Mouse (Mus musculus): Measurements from ENCODE around the gene Tmem163. TPM values are rescaled to one million over a fixed set of nuclear protein-coding genes. Genes with fewer than 3 reads are reported as not detected.

Gene Tmem163
- total and polyA plus RNA-seq, 3 experiments = 4.5 to 10.0 (median 8.1) TPM

DNA sequence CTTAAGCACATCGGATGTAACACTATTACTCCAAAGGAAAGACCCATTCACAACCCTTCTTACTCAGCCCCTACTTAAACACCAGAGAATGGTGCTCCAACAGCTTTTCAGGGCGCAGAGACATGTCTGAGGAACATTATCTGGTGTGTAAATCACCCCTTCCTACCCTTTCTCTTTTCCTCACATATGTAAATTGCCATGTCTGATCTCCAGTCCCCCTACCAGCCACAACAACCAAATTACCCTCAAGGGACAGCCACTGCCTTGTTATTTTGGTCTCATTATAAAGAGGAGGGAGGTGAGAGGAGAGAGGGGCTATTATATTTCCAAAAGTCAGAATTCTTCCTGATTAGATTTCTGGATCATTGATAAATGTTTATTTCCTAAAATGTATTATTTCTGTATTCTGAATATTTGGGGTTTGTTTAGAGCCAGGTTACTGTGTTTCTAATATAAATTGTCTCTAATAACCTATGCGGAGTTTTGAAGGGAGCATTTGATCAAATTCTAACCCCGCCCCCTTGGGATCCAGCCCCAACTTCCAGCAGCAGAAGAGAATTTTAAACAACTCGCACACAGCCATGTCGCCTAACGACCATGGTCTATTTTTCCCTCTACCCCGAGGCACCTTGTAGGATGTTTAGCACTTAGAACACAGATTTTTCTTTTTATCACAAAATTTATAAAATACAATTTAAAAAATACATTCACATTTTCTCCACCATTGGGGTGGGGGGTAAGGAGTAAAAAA is 12.1 kb downstream of the Tmem163 start:
- no peak overlapping the region for H3K4me3 ChIP-seq (replicated peaks in 1 of 3; ENCODE audit: low read depth in 2 of 3, low read length in 2 of 3, poor library complexity in 1 of 3)
- H3K36me3 ChIP-seq (replicated peaks in 1 of 2; ENCODE audit: control insufficient read depth in 1 of 2, insufficient read depth in 1 of 2, low read length in 1 of 2) = peaks cover 0 to 58% of the 10 kb centered on the region in 2 experiments
- TF ChIP-seq MEF2A (IDR thresholded peaks at IDR 0.05; ENCODE audit: borderline replicate concordance, low read depth, low read length) = 0 out of 2 replicates have a peak, but pooled peaks have one; percentile 44
- TF ChIP-seq ETS1 (conservative IDR thresholded peaks at IDR 0.05; ENCODE audit: low read depth, low read length) = 0 out of 2 replicates have a peak, but pooled peaks have one; percentile 17
- TF ChIP-seq ELF1 (IDR thresholded peaks at IDR 0.05; ENCODE audit: low read depth, low read length) = no peak
- TF ChIP-seq RAD21 (IDR thresholded peaks at IDR 0.05; ENCODE audit: low read depth, low read length) = no peak

DNA sequence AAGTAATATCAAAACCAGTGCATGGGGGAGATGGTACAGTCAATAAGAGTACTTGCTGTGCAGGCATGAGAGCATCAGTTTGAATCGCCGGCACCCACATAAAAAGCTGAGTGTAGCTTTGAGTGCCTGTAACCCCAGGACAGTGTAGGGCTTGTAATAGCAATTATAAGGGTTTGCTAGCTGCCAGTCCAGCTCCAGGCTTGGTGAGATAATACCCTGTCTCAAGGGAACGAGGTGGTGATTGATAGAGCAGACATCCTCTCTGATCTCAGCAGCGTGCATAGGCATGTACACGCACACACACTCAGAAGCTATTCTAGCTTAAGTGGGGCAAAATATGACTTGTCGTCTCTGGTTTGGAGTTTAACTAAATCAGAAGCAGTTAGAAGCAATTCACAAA is 13.1 kb downstream of the Tmem163 start:
- Histone ChIP-seq H3K36me3 (replicated peaks in 1 of 2; ENCODE audit: control insufficient read depth in 1 of 2, insufficient read depth in 1 of 2, low read length in 1 of 2) (peaks cover 0 to 52% of the 10 kb centered on the region in 2 experiments), H3K4me2 (ENCODE audit: insufficient read depth, low read depth, poor library complexity, severe bottlenecking) (no peak overlapping the region), H3K9ac (ENCODE audit: insufficient read depth, low read depth) (no peak overlapping the region), H3K27ac (ENCODE audit: insufficient read depth, low read depth) (no peak overlapping the region), H3K9me3 (replicated peaks; ENCODE audit: low read length) (peaks cover 14% of the 10 kb centered on the region), H3K4me3 (replicated peaks in 1 of 3; ENCODE audit: low read depth in 2 of 3, low read length in 2 of 3, poor library complexity in 1 of 3) (no peak overlapping the region), H3K4me1 (ENCODE audit: control insufficient read depth in 1 of 2, insufficient read depth in 2 of 2) (peaks cover 17 to 74% of the 10 kb centered on the region in 2 experiments), H3K27me3 (replicated peaks) (no peaks in the 10 kb centered on the region), H3K79me2 (replicated peaks; ENCODE audit: control insufficient read depth, extremely low read depth, insufficient read depth, poor library complexity, severe bottlenecking) (no peaks in the 10 kb centered on the region)
- peak; percentile 40 for DNase-seq (ENCODE audit: extremely low read depth)
- dilution Hi-C loops (cut with MboI; ENCODE audit: extremely low pct_ligation_motif_present, extremely low pct_unique_long_range_greater_than_20kb, low sequenced_read_pairs) (no loop called here), in situ Hi-C loops (cut with MboI; ENCODE audit: low pct_ligation_motif_present, low pct_unique_long_range_greater_than_20kb, low sequenced_read_pairs) (no loop called here)
- TF ChIP-seq POLR2A (IDR thresholded peaks at IDR 0.05; ENCODE audit: low read depth, low read length) (no peak), CHD2 (IDR thresholded peaks at IDR 0.05; ENCODE audit: low read length) (no peak), IRF4 (IDR thresholded peaks at IDR 0.05; ENCODE audit: low read depth, low read length) (no peak), UBTF (IDR thresholded peaks at IDR 0.05; ENCODE audit: low read depth, low read length) (no peak), ETS1 (conservative IDR thresholded peaks at IDR 0.05; ENCODE audit: low read depth, low read length) (no peak), E2F4 (IDR thresholded peaks at IDR 0.05; ENCODE audit: insufficient replicate concordance, low read depth, low read length) (no peak), MYC (IDR thresholded peaks at IDR 0.05; ENCODE audit: low read depth, low read length) (no peak), ZC3H11A (IDR thresholded peaks at IDR 0.05; ENCODE audit: low read depth, low read length) (no peak), USF1 (IDR thresholded peaks at IDR 0.05; ENCODE audit: low read depth, low read length) (no peak), ELF1 (IDR thresholded peaks at IDR 0.05; ENCODE audit: low read depth, low read length) (no peak), ZMIZ1 (IDR thresholded peaks at IDR 0.05; ENCODE audit: low read depth, low read length) (no peak), BHLHE40 (IDR thresholded peaks at IDR 0.05; ENCODE audit: low read depth, low read length) (no peak)

More for the DNA sequence above, 12.1 kb downstream of the Tmem163 start:
- peak; percentile 43 for DNase-seq (ENCODE audit: extremely low read depth)
- H3K27ac ChIP-seq (ENCODE audit: insufficient read depth, low read depth) = no peak overlapping the region
- no peak overlapping the region for H3K9ac ChIP-seq (ENCODE audit: insufficient read depth, low read depth)
- dilution Hi-C loops (cut with MboI; ENCODE audit: extremely low pct_ligation_motif_present, extremely low pct_unique_long_range_greater_than_20kb, low sequenced_read_pairs) = no loop called here
- in situ Hi-C loops (cut with MboI; ENCODE audit: low pct_ligation_motif_present, low pct_unique_long_range_greater_than_20kb, low sequenced_read_pairs) = no loop called here
- no peak overlapping the region; the same call in 1 of the 2 replicates for H3K4me2 ChIP-seq (ENCODE audit: insufficient read depth, low read depth, poor library complexity, severe bottlenecking)
- peaks cover 17 to 73% of the 10 kb centered on the region in 2 experiments for H3K4me1 ChIP-seq (ENCODE audit: control insufficient read depth in 1 of 2, insufficient read depth in 2 of 2)
- peaks cover 14% of the 10 kb centered on the region for H3K9me3 ChIP-seq (replicated peaks; ENCODE audit: low read length)
- H3K79me2 ChIP-seq (replicated peaks; ENCODE audit: control insufficient read depth, extremely low read depth, insufficient read depth, poor library complexity, severe bottlenecking) = no peaks in the 10 kb centered on the region
- no peaks in the 10 kb centered on the region for H3K27me3 ChIP-seq (replicated peaks)
